Mouse (Mus musculus): Measurements from ENCODE around the gene Eif4e. TPM values are rescaled to one million over a fixed set of nuclear protein-coding genes. Genes with fewer than 3 reads are reported as not detected.
A peak's percentile ranks its signal among the peaks of the same experiment; 100 is the strongest.

Gene Eif4e
- polyA plus RNA-seq, 1 experiment from 2014 or later = 309 TPM

- Histone ChIP-seq H3K4me2 (replicated peaks) (no peak overlapping the region), H3K4me3 (no peak overlapping the region), H3K36me3 (no peaks in the 10 kb centered on the region), H3K9ac (no peak overlapping the region), H3K9me3 (no peaks in the 10 kb centered on the region), H3K27me3 (replicated peaks) (no peaks in the 10 kb centered on the region), H3K4me1 (no peaks in the 10 kb centered on the region), H3K27ac (no peak overlapping the region)
- ATAC-seq (ENCODE audit: low FRiP score, low read depth) = no peak
- WGBS = 91% methylated on average over 8 of the region's 8 CpGs
Observed at GRCm38 (mm10) chr3:138593131-138593530, 67.2 kb downstream of the Eif4e start.

DNA sequence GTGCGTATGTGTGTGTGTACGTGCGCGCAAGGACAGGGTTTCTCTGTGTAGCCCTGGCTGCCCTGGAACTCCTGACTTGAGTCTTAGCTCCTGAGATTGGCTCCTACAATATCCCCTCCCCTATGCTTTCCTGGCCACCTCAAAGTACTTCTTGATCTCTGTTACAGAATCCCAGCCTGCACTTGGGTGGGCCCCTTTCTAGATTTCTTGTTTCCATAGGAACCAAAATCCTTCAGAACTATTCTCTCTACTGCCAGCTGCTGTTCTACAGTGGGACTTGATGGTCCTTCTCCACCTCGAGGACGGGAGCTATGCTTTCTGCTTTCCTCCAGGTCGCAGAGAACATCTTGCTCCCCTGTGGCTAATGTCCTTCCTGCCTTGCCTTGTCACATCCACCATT, 67.9 kb downstream of the Eif4e start:
- Histone ChIP-seq H3K27ac (no peak overlapping the region), H3K27me3 (replicated peaks) (no peaks in the 10 kb centered on the region), H3K9me3 (no peaks in the 10 kb centered on the region), H3K4me1 (no peaks in the 10 kb centered on the region), H3K4me2 (replicated peaks) (no peak overlapping the region), H3K9ac (no peak overlapping the region), H3K4me3 (no peak overlapping the region), H3K36me3 (no peaks in the 10 kb centered on the region)
- 83% methylated on average over 7 of the region's 7 CpGs for WGBS
- no peak for ATAC-seq (ENCODE audit: low FRiP score, low read depth)

- WGBS = 77% methylated on average over 4 of the region's 4 CpGs
- Histone ChIP-seq H3K9me3 (no peaks in the 10 kb centered on the region), H3K4me3 (no peak overlapping the region), H3K9ac (no peak overlapping the region), H3K4me1 (no peaks in the 10 kb centered on the region), H3K4me2 (replicated peaks) (no peak overlapping the region), H3K36me3 (no peaks in the 10 kb centered on the region), H3K27me3 (replicated peaks) (no peaks in the 10 kb centered on the region), H3K27ac (no peak overlapping the region)
- no peak for ATAC-seq (ENCODE audit: low FRiP score, low read depth)
Observed at GRCm38 (mm10) chr3:138601076-138601475, 75.1 kb downstream of the Eif4e start.

- Histone ChIP-seq H3K9me3 (no peaks in the 10 kb centered on the region), H3K4me2 (replicated peaks) (no peak overlapping the region), H3K27me3 (replicated peaks) (no peaks in the 10 kb centered on the region), H3K36me3 (no peaks in the 10 kb centered on the region), H3K27ac (no peak overlapping the region), H3K9ac (no peak overlapping the region), H3K4me1 (peaks cover 9% of the 10 kb centered on the region; the same call in 1 of the 2 replicates), H3K4me3 (no peak overlapping the region)
- 80% methylated on average over 8 of the region's 8 CpGs for WGBS
- ATAC-seq (ENCODE audit: low FRiP score, low read depth) = no peak
Observed at GRCm38 (mm10) chr3:138605132-138605531, 79.2 kb downstream of the Eif4e start.

GRCm38 (mm10) chr3:138608665-138609064, 82.7 kb downstream of the Eif4e start:
- peaks cover 9% of the 10 kb centered on the region; the same call in 1 of the 2 replicates for H3K4me1 ChIP-seq
- H3K4me2 ChIP-seq (replicated peaks) = no peak overlapping the region
- 72% methylated on average over 5 of the region's 5 CpGs for WGBS
- no peaks in the 10 kb centered on the region for H3K27me3 ChIP-seq (replicated peaks)
- no peaks in the 10 kb centered on the region for H3K36me3 ChIP-seq
- no peak overlapping the region for H3K27ac ChIP-seq
- no peak for ATAC-seq (ENCODE audit: low FRiP score, low read depth)
- H3K4me3 ChIP-seq = no peak overlapping the region
- no peaks in the 10 kb centered on the region for H3K9me3 ChIP-seq
- H3K9ac ChIP-seq = no peak overlapping the region

MicroRNAs within 50 kb of the gene (microRNA counts, 519-probe panel; counts per million panel counts)
- 342 counts per million, percentile 67 among the panel's probes with 10 or more counts for microRNA mmu-miR-1956

Small RNAs within 50 kb of the gene (microRNA-seq; reads per million reads assigned to microRNA genes)
- gene Mir1956 = not detected

Other genes with a start within 250 kb of the Eif4e start
- not detected in 2 replicates for gene Adh6a, start 212.9 kb upstream of the Eif4e start, polyA plus RNA-seq (2016; fragmentation: Nextera tagmentation; extraction: Ambion mirVana)
- 0.49 and 0.72 TPM in 2 replicates for gene Adh6b, start 184.4 kb upstream of the Eif4e start, polyA plus RNA-seq (2016; fragmentation: Nextera tagmentation; extraction: Ambion mirVana)
- not detected in 2 replicates for gene Adh4, start 110.7 kb upstream of the Eif4e start, polyA plus RNA-seq (2016; fragmentation: Nextera tagmentation; extraction: Ambion mirVana)
- gene Adh5, start 83.1 kb upstream of the Eif4e start, polyA plus RNA-seq (2016; fragmentation: Nextera tagmentation; extraction: Ambion mirVana) = 225 and 231 TPM in 2 replicates
- gene Metap1, start 36.7 kb upstream of the Eif4e start, polyA plus RNA-seq (2016; fragmentation: Nextera tagmentation; extraction: Ambion mirVana) = 50.4 and 51.9 TPM in 2 replicates
- 95.3 and 96.0 TPM in 2 replicates for gene Tspan5, start 216.0 kb downstream of the Eif4e start, polyA plus RNA-seq (2016; fragmentation: Nextera tagmentation; extraction: Ambion mirVana)